Mouse (Mus musculus): ENCODE measurements around the gene Eme1. TPM values are rescaled to one million over a fixed set of nuclear protein-coding genes. Genes with fewer than 3 reads are reported as not detected.

The Eme1 gene
- total and polyA plus RNA-seq, 3 experiments = 17.9 to 42.0 (median 29.4) TPM

GRCm38 (mm10) chr11:94620766-94621457, 32.9 kb downstream of the Eme1 start:
- peaks cover 6% of the 10 kb centered on the region for H3K4me1 ChIP-seq (ENCODE audit: insufficient read depth, low read depth, low read length)
- TF ChIP-seq POLR2AphosphoS5 (IDR thresholded peaks at IDR 0.05; ENCODE audit: insufficient replicate concordance, low read depth, low read length) (no peak), TAL1 (conservative IDR thresholded peaks at IDR 0.05; ENCODE audit: low read depth, low read length) (no peak), GATA2 (IDR thresholded peaks at IDR 0.05; ENCODE audit: borderline replicate concordance, low read depth, low read length) (no peak), CTCF (IDR thresholded peaks at IDR 0.05; ENCODE audit: low read depth, low read length) (no peak), GATA1 (IDR thresholded peaks at IDR 0.05; ENCODE audit: borderline replicate concordance, low read length) (no peak)
- ATAC-seq (ENCODE audit: extremely low read depth, insufficient number of reproducible peaks, low FRiP score, poor library complexity, severe bottlenecking) = no peak
- no peak for DNase-seq (ENCODE audit: low spot score)
- H3K36me3 ChIP-seq (replicated peaks) = no peaks in the 10 kb centered on the region
- H3K4me3 ChIP-seq (ENCODE audit: low read depth, low read length) = no peak overlapping the region
- peaks cover 5% of the 10 kb centered on the region for H3K27me3 ChIP-seq (ENCODE audit: insufficient read depth, low read length)
- no peaks in the 10 kb centered on the region for H3K9me3 ChIP-seq (replicated peaks)

- no peak for ATAC-seq (ENCODE audit: extremely low read depth, insufficient number of reproducible peaks, low FRiP score, poor library complexity, severe bottlenecking)
- no peaks in the 10 kb centered on the region for H3K36me3 ChIP-seq (replicated peaks)
- no peaks in the 10 kb centered on the region for H3K9me3 ChIP-seq (replicated peaks)
- DNase-seq (ENCODE audit: low spot score) = no peak
- H3K27me3 ChIP-seq (ENCODE audit: insufficient read depth, low read length) = peaks cover 22% of the 10 kb centered on the region
- no peak overlapping the region for H3K4me3 ChIP-seq (ENCODE audit: low read depth, low read length)
- peaks cover 6% of the 10 kb centered on the region for H3K4me1 ChIP-seq (ENCODE audit: insufficient read depth, low read depth, low read length)
- no peak for TF ChIP-seq GATA2 (IDR thresholded peaks at IDR 0.05; ENCODE audit: borderline replicate concordance, low read depth, low read length)
- no peak for TF ChIP-seq TAL1 (conservative IDR thresholded peaks at IDR 0.05; ENCODE audit: low read depth, low read length)
- TF ChIP-seq CTCF (IDR thresholded peaks at IDR 0.05; ENCODE audit: low read depth, low read length) = no peak
- no peak for TF ChIP-seq GATA1 (IDR thresholded peaks at IDR 0.05; ENCODE audit: borderline replicate concordance, low read length)
- TF ChIP-seq POLR2AphosphoS5 (IDR thresholded peaks at IDR 0.05; ENCODE audit: insufficient replicate concordance, low read depth, low read length) = no peak
Measured at GRCm38 (mm10) chr11:94617646-94618045, 36.1 kb downstream of the Eme1 start.

- no peaks in the 10 kb centered on the region for H3K9me3 ChIP-seq (replicated peaks)
- DNase-seq (ENCODE audit: low spot score) (no peak), ATAC-seq (ENCODE audit: extremely low read depth, insufficient number of reproducible peaks, low FRiP score, poor library complexity, severe bottlenecking) (no peak)
- H3K27me3 ChIP-seq (ENCODE audit: insufficient read depth, low read length) = peaks cover 22% of the 10 kb centered on the region
- no peaks in the 10 kb centered on the region for H3K4me1 ChIP-seq (ENCODE audit: insufficient read depth, low read depth, low read length)
- TF ChIP-seq GATA1 (IDR thresholded peaks at IDR 0.05; ENCODE audit: borderline replicate concordance, low read length) (no peak), POLR2AphosphoS5 (IDR thresholded peaks at IDR 0.05; ENCODE audit: insufficient replicate concordance, low read depth, low read length) (no peak), TAL1 (conservative IDR thresholded peaks at IDR 0.05; ENCODE audit: low read depth, low read length) (no peak), CTCF (IDR thresholded peaks at IDR 0.05; ENCODE audit: low read depth, low read length) (no peak), GATA2 (IDR thresholded peaks at IDR 0.05; ENCODE audit: borderline replicate concordance, low read depth, low read length) (no peak)
- no peaks in the 10 kb centered on the region for H3K36me3 ChIP-seq (replicated peaks)
- no peak overlapping the region for H3K4me3 ChIP-seq (ENCODE audit: low read depth, low read length)
Measured at GRCm38 (mm10) chr11:94615494-94615893, 38.3 kb downstream of the Eme1 start.

GRCm38 (mm10) chr11:94614603-94615002, 39.2 kb downstream of the Eme1 start:
- no peaks in the 10 kb centered on the region for H3K36me3 ChIP-seq (replicated peaks)
- H3K27me3 ChIP-seq (ENCODE audit: insufficient read depth, low read length) = peaks cover 22% of the 10 kb centered on the region
- no peak for ATAC-seq (ENCODE audit: extremely low read depth, insufficient number of reproducible peaks, low FRiP score, poor library complexity, severe bottlenecking)
- H3K9me3 ChIP-seq (replicated peaks) = no peaks in the 10 kb centered on the region
- H3K4me3 ChIP-seq (ENCODE audit: low read depth, low read length) = no peak overlapping the region
- DNase-seq (ENCODE audit: low spot score) = no peak
- no peaks in the 10 kb centered on the region for H3K4me1 ChIP-seq (ENCODE audit: insufficient read depth, low read depth, low read length)
- TF ChIP-seq GATA2 (IDR thresholded peaks at IDR 0.05; ENCODE audit: borderline replicate concordance, low read depth, low read length) (no peak), CTCF (IDR thresholded peaks at IDR 0.05; ENCODE audit: low read depth, low read length) (no peak), POLR2AphosphoS5 (IDR thresholded peaks at IDR 0.05; ENCODE audit: insufficient replicate concordance, low read depth, low read length) (no peak), TAL1 (conservative IDR thresholded peaks at IDR 0.05; ENCODE audit: low read depth, low read length) (no peak), GATA1 (IDR thresholded peaks at IDR 0.05; ENCODE audit: borderline replicate concordance, low read length) (no peak)

- ATAC-seq (ENCODE audit: extremely low read depth, insufficient number of reproducible peaks, low FRiP score, poor library complexity, severe bottlenecking) = no peak
- no peak for TF ChIP-seq GATA2 (IDR thresholded peaks at IDR 0.05; ENCODE audit: borderline replicate concordance, low read depth, low read length)
- TF ChIP-seq GATA1 (IDR thresholded peaks at IDR 0.05; ENCODE audit: borderline replicate concordance, low read length) = no peak
- no peak for TF ChIP-seq POLR2AphosphoS5 (IDR thresholded peaks at IDR 0.05; ENCODE audit: insufficient replicate concordance, low read depth, low read length)
- no peak for TF ChIP-seq TAL1 (conservative IDR thresholded peaks at IDR 0.05; ENCODE audit: low read depth, low read length)
- TF ChIP-seq CTCF (IDR thresholded peaks at IDR 0.05; ENCODE audit: low read depth, low read length) = no peak
- H3K36me3 ChIP-seq (replicated peaks) = no peaks in the 10 kb centered on the region
- no peak overlapping the region for H3K4me3 ChIP-seq (ENCODE audit: low read depth, low read length)
- no peaks in the 10 kb centered on the region for H3K9me3 ChIP-seq (replicated peaks)
- H3K4me1 ChIP-seq (ENCODE audit: insufficient read depth, low read depth, low read length) = no peaks in the 10 kb centered on the region
- H3K27me3 ChIP-seq (ENCODE audit: insufficient read depth, low read length) = peaks cover 23% of the 10 kb centered on the region
- no peak for DNase-seq (ENCODE audit: low spot score)
Measured at GRCm38 (mm10) chr11:94610744-94611740, 42.7 kb downstream of the Eme1 start.
